Mouse (Mus musculus) inflammation-experienced regulatory T-cells, adult 6 months (primary cell): ENCODE measurements around the gene Usp6nl. TPM values are rescaled to one million over a fixed set of nuclear protein-coding genes. Genes with fewer than 3 reads are reported as not detected.

ENCODE experiments used
- ATAC-seq: one replicate; pipeline ENCODE4 v1.8.0; 2017
- polyA plus RNA-seq, 3 experiments: library from polyadenylated mRNA; unstranded; fragments of 100-300 nt; shearing (Covaris generic); gene quantifications; one replicate each; pipeline ENCODE4 v1.2.1; 2017

Usp6nl gene
- polyA plus RNA-seq, 3 experiments from 2014 or later = 4.1 to 11.9 (median 7.2) TPM

DNA sequence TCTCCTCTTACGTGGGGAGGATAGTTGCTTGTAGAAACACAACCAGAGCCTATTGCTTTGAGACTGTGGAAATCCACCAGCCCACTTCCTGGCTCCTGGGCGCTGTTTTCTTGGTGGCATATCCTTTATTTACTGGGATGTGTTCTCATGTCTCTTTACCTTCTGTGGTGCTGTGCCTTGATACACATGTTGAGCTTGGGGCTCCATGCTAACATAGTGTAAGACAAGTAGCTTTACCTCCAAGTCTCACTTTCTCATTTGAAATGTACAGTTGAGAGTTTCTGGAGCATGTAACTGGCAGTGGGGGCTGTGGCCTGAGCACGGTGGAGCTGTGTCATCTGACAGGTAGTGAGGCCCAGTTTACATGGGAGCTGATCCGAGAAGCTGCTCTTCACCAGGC is 54.5 kb downstream of the Usp6nl start:
- no peak for ATAC-seq

- no peak for ATAC-seq
Observed at GRCm38 (mm10) chr2:6378590-6379205, 56.2 kb downstream of the Usp6nl start.

DNA sequence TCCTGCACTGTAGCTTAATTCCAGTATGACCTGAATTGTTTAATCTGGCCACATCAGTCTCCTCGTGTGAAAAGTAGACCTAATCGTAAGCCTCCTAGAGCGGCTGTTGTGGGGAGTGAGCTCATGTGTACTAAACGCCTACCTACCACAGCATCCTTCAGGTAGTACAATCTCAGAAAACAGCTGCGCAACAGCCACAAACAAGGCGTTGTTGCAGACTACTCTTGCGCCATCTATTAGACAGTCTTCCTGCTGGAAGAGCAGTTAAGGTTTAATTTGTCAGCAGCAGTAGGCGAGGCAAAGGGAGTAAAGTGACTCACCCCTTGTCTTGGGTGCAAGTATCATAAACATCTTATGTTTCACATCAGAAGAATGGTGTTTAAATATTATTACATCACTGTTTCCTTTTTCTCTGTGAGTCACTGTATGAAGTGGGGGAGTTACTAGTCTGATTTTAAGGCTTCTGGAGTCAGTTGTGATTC is 57.3 kb downstream of the Usp6nl start:
- ATAC-seq = peak; percentile 62

DNA sequence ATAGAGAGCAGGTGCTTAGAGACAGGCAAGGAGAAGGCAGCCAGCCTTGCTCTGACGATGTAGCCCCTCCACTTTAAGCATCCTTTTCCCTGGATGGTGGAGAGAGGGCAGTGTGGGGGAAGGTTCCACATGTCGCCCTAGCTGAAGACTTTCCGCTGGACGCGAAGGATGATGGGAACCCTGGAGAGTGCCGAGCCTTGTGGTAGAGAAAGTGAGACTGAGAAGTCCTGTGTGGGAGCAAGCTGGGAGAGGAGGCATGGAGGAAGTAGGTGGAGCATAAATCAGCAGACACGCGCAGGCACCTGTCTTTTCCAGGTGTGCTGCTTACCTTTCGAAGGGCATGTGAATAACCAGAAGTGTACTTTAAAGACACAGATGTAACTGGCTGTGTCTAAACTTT is 57.9 kb downstream of the Usp6nl start:
- ATAC-seq = no peak

DNA sequence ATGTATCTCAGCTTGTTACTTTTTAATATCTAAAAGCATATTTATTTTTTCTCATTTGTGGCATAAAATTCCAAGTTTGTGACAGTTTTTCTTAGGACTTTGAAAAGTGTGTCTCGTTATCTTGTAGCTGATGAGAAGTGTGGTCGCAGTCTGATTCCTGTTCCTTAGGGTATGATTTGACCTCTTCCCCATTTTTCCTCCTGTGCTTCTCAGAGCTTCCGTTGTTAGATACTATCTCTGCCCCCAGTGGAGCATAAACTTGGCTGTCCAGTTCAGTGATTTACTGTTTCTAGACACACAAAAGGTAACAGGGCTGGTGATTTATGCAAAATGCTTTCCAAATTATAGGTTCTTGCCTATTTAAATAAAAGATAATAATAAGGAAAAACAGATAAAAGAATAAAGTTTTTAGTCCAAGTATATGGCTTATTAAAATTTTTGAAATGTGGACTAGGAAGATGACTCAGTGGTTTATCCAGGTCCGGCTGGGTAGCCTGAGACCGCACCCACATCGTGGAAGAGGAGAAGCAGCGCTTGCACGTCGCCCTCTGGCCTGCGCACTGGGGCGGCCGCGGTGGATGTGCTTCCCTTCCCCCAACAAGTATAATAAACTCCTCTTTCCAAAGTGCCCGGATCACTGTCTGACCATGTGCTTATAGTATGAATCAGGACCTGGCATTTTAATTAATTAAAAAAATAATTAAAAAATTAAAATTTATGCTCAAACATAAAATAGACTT is 62.1 kb downstream of the Usp6nl start:
- ATAC-seq = no peak

GRCm38 (mm10) chr2:6389162-6389561 is 66.7 kb downstream of the Usp6nl start:
- ATAC-seq = no peak

GRCm38 (mm10) chr2:6391261-6391660 is 68.8 kb downstream of the Usp6nl start:
- peak; percentile 15 for ATAC-seq

- ATAC-seq = no peak
Observed at GRCm38 (mm10) chr2:6391940-6392339, 69.5 kb downstream of the Usp6nl start.

GRCm38 (mm10) chr2:6395851-6396625 is 73.6 kb downstream of the Usp6nl start:
- ATAC-seq = peak; percentile 94

GRCm38 (mm10) chr2:6396626-6397146 is 74.2 kb downstream of the Usp6nl start:
- no peak for ATAC-seq

GRCm38 (mm10) chr2:6397166-6397565 is 74.7 kb downstream of the Usp6nl start:
- ATAC-seq = no peak

GRCm38 (mm10) chr2:6398826-6399225 is 76.4 kb downstream of the Usp6nl start:
- ATAC-seq = no peak

DNA sequence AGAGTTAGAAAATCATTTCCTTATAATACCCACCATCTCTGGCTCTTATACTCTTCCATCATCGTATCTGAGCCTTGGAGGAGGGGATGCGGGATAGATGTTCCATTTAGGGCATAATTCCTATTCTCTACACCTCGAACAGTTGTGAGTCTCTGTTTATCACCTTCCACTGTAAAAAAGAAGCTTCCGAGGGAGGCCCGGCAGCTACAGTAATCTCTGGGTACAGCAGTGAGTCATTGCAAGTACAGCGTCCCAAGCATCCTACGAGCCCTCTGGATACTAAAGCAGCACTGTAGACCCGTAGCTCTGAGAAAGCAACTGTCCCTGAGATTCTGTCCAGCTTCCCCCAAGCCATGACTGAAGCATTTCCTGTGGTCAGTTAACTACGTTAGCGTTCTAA is 78.6 kb downstream of the Usp6nl start:
- ATAC-seq = no peak

GRCm38 (mm10) chr2:6403375-6403774 is 80.9 kb downstream of the Usp6nl start:
- no peak for ATAC-seq

DNA sequence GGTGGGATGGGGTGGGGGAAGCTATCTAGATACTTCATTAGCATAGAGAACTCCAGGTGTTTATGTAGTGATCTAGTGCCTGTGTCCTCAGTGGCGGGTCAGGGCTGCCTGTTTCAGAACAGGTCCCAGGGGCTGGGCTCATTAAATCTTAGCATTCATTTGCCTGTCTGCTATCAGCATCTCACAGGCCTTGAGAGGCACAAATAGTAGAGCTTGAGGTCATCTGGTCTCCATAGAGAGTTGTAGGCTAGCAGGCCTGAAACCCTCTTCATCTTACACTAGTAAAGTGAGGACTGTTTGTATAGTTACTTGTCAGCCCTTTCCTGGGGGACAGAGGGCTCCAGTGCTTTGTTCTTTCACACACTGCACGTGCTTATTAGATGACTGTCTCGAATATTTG is 81.5 kb downstream of the Usp6nl start:
- no peak for ATAC-seq

DNA sequence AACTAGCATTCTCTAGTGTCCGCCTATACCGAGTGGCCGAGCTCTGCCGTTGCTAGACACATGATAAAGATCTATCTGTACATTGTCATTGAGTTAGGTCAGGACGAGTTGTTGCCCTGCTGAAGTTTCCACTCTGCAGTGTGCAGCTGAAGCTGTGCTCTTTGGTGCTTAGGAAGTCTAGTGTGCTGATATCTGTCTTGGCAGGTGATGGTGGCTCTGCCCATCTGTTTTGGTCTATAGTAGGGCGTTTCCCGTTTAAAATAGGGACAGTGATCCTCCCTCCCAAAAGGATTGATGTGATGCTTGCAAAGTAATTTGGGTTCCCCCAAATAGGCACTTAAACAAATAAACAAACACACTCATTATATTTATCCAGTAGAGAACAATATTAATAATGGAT is 82.2 kb downstream of the Usp6nl start:
- ATAC-seq = no peak

DNA sequence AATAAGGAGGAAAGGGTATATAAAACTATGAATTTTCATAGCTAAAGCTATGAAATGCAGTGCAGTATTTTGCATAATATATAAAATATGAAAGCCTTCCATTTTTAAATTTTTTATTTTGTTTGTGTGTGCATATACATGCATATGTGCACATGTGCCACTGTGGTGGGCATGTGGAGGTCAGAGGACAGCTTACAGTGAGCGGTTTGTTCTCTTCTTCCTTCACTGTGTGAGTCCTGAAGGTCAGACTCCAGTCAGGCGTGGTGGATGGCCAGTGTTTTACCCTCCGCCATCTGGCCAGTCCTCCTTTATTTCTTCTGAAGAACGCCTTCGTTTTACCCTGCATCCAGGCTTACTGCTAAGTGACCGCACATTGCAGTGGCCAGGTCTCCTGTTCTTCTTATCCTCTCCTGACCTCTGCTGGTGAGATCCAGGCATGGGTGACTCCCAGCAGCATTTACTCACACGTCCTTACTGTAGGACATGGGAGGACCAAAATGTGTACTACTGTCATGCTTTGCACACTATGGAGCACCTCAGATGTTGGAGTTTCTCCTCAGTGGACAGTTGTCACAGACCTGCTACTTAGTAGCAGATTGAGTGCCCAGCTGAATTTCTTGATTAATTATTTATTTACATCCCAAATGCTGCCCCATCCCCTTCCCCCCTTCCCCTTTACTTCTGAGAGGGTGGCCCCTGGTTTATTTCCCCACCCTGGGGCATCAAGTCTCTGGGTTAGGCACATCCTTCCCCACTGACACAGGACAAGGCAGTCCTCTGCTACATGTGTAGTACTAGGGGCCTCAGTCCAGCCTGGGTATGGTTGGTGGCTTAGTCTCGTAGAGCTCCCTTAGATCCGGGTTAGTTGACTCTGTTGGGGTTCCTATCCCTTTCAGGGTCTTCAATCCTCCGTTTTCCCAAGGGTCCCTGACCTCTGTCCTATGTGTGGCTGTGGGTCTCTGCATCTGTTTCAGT is 82.9 kb downstream of the Usp6nl start:
- ATAC-seq = peak; percentile 75

- ATAC-seq = no peak
Observed at GRCm38 (mm10) chr2:6407711-6408110, 85.2 kb downstream of the Usp6nl start.

- no peak for ATAC-seq
Observed at GRCm38 (mm10) chr2:6412645-6413044, 90.2 kb downstream of the Usp6nl start.

DNA sequence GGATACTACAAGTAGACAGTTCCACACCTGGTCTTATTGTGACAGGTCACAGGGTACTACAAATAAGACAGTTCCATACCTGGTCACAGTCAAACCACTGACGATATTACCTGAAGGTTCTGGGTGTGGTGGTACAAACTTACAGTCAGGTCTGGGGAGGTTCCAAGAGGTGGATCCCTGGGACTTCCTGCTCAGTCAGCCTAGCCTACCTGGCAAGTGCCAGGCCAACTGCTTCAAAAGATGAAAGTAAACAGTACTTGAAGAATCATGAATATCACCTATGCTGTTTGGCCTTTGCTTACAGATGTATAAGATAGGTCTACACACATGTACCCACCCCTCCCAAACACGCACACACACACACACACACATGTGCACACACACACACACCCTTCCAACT is 91.3 kb downstream of the Usp6nl start:
- ATAC-seq = no peak

- no peak for ATAC-seq
Observed at GRCm38 (mm10) chr2:6414400-6414799, 91.9 kb downstream of the Usp6nl start.

- no peak for ATAC-seq
Observed at GRCm38 (mm10) chr2:6417158-6417557, 94.7 kb downstream of the Usp6nl start.
